Mouse (Mus musculus) neural tube, embryonic 14.5 days (tissue): ENCODE measurements at regions not wholly inside any gene's neighbourhood (a gene's known extent, or its start where the extent isn't known, plus 50 kb on each side); places are given as distances from the start of the nearest gene placed in this dataset.

Experiments
- ATAC-seq: fragments of 200-750 bp; cut with Nextera tagmentation; 2 replicates; pipeline ENCODE4 v1.8.0; 2017; ENCODE audit warnings: low read depth, mild to moderate bottlenecking, moderate TSS enrichment, moderate library complexity
- H3K27ac ChIP-seq: fragments of 300-500 bp; sonication (generic); 2 replicates; pipeline ENCODE4 v1.5.1; 2014; ENCODE audit warnings: low read depth, mild to moderate bottlenecking, control low read depth, low read length, moderate library complexity, mixed read lengths
- H3K27me3 ChIP-seq: fragments of 300-500 bp; sonication (generic); 2 replicates; pipeline ENCODE4 v1.6.1; 2014; ENCODE audit warnings: low read length; ENCODE audit not compliant: control insufficient read depth, insufficient read depth
- H3K36me3 ChIP-seq: fragments of 300-500 bp; sonication (generic); 2 replicates; pipeline ENCODE4 v1.6.1; 2014; ENCODE audit warnings: low read length, mixed read lengths; ENCODE audit not compliant: control insufficient read depth, insufficient read depth
- H3K4me1 ChIP-seq: fragments of 300-500 bp; sonication (generic); 2 replicates; pipeline ENCODE4 v1.6.1; 2014; ENCODE audit warnings: low read length; ENCODE audit not compliant: control insufficient read depth, insufficient read depth
- H3K4me2 ChIP-seq: fragments of 300-500 bp; sonication (generic); 2 replicates; pipeline ENCODE4 v1.6.1; 2014; ENCODE audit warnings: mild to moderate bottlenecking, low read depth, low read length, control low read depth
- H3K4me3 ChIP-seq: fragments of 300-500 bp; sonication (generic); 2 replicates; pipeline ENCODE4 v1.5.1; 2014; ENCODE audit warnings: low read depth, low read length, control low read depth, mixed read lengths
- H3K9ac ChIP-seq: fragments of 300-500 bp; sonication (generic); replicated peaks from 2 replicates; pipeline ENCODE4 v1.6.1; 2014; ENCODE audit warnings: low read depth, mild to moderate bottlenecking, control low read depth, low read length, mixed read lengths
- H3K9me3 ChIP-seq: fragments of 300-500 bp; sonication (generic); 2 replicates; pipeline ENCODE4 v1.6.1; 2016; ENCODE audit warnings: low read length; ENCODE audit not compliant: control insufficient read depth
- WGBS: fragments of 180-500 bp; shearing (Covaris S2); extraction: QIAGEN DNeasy Blood & Tissue Kit; methylation state at CpG from one replicate; pipeline ENCODE4 v1.1.7; 2014; 5-methylcytosine and 5-hydroxymethylcytosine counted together

DNA sequence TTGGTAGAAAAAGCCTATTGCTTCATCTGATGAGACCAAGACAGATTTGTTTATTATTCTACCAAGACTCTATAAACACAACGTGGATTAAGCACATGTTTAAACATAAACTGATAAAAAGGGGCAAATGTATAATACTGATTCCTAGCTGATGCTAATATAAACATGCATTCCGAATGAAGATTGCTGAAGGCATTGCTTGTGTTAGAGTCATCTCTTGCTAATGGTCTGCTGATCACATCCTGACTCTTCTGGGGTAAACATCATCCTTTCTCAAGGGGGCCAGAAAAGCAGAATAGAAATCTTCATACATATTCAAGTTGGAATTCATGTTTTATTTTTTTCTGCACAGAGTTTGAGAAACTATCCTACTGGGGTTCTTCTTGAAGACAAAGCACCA, 369.6 kb downstream of the Epha7 start:
- Histone ChIP-seq H3K9ac (no peak overlapping the region), H3K4me3 (no peak overlapping the region), H3K4me2 (no peak overlapping the region), H3K9me3 (no peaks in the 10 kb centered on the region), H3K4me1 (no peaks in the 10 kb centered on the region), H3K27ac (no peak overlapping the region), H3K27me3 (no peaks in the 10 kb centered on the region), H3K36me3 (no peaks in the 10 kb centered on the region)
- ATAC-seq, result no peak
- WGBS, result 89% methylated on average over 2 of the region's 2 CpGs

DNA sequence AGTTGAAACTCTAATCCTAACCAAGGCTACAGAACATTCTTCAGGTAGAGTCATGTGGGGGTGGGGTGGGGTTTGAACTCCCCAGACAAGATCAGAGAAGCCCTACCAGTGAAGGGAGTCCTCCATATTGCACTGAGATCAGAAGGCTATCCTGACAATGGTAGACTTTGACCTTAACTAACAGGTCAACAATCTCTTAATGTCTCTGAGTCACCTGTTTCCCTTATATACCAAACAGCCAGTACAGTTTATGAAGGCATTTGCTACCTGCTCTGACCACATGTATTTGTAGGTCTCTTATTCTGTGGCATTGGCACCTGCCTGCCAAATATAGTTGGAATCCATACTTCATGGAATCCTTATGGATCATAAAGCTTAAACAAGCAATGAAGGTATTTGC, 370.5 kb downstream of the Epha7 start:
- Histone ChIP-seq H3K9ac (no peak overlapping the region), H3K27ac (no peak overlapping the region), H3K4me3 (no peak overlapping the region), H3K9me3 (no peaks in the 10 kb centered on the region), H3K4me1 (no peaks in the 10 kb centered on the region), H3K27me3 (no peaks in the 10 kb centered on the region), H3K4me2 (no peak overlapping the region), H3K36me3 (no peaks in the 10 kb centered on the region)
- no peak for ATAC-seq

DNA sequence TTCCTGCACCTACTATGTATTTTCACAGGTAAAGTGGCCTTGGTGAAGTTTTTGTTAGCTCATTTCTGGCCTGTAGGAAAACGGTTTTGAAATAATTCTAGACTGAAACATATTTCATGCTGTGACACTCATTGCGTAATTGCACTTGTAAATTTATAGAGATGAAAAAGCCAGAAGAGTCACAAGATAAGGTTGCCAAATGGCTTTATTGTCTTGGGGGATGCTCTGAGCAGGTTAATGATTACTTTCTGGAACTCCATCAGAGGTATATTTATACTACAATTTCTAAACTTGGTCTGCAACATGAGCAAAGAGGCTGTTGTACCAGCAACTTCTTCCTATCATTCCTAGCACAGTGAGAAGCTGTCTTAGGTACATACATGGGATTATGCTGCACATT, 370.9 kb downstream of the Epha7 start:
- no peak for ATAC-seq
- WGBS, result 87% methylated on average over 2 of the region's 2 CpGs

DNA sequence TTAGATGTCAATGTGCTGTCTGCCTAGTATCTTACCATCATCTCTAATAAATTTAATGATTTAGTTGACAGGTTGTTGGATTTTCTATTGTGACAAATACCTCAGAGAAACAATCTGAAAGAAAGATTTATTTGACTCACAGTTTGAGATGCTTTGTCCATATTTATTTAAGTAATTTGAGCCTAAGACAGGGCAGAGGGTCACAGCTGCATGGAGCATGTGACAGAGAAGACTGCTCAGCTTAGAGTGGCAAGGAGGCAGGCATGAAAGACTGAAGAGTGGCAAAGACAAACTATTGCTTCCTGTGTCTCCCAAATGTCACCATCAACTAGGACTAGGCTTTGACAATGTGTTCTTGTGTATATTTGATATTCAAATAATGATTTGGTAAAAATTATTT, 388.0 kb downstream of the Epha7 start:
- no peaks in the 10 kb centered on the region for H3K36me3 ChIP-seq
- H3K4me3 ChIP-seq, result no peak overlapping the region
- no peak overlapping the region for H3K9ac ChIP-seq
- no peak overlapping the region for H3K4me2 ChIP-seq
- H3K9me3 ChIP-seq, result no peaks in the 10 kb centered on the region
- H3K27ac ChIP-seq, result no peak overlapping the region
- H3K4me1 ChIP-seq, result no peaks in the 10 kb centered on the region
- no peaks in the 10 kb centered on the region for H3K27me3 ChIP-seq
- ATAC-seq, result no peak

More for the DNA sequence above, 370.9 kb downstream of the Epha7 start:
- no peak overlapping the region for H3K4me3 ChIP-seq
- no peak overlapping the region for H3K9ac ChIP-seq
- no peaks in the 10 kb centered on the region for H3K9me3 ChIP-seq
- no peaks in the 10 kb centered on the region for H3K36me3 ChIP-seq
- H3K27ac ChIP-seq, result no peak overlapping the region
- H3K27me3 ChIP-seq, result no peaks in the 10 kb centered on the region
- H3K4me2 ChIP-seq, result no peak overlapping the region
- H3K4me1 ChIP-seq, result no peaks in the 10 kb centered on the region
